Mouse (Mus musculus): ENCODE results near the gene Olfr649. TPM values are rescaled to one million over a fixed set of nuclear protein-coding genes. Genes with fewer than 3 reads are reported as not detected.

Olfr649 gene
- total RNA-seq, 2 experiments from 2014 or later: not detected

Other genes with a start within 250 kb of the Olfr649 start
- not detected for gene Olfr635, start 224.8 kb downstream of the Olfr649 start, total RNA-seq (2021)
- gene Olfr638, start 197.2 kb downstream of the Olfr649 start, total RNA-seq (2021): not detected
- not detected for gene Olfr639, start 178.7 kb downstream of the Olfr649 start, total RNA-seq (2021)
- not detected for gene Olfr640, start 170.4 kb downstream of the Olfr649 start, total RNA-seq (2021)
- gene Olfr641, start 160.5 kb downstream of the Olfr649 start, total RNA-seq (2021): not detected
- gene Olfr642, start 143.3 kb downstream of the Olfr649 start, total RNA-seq (2021): not detected
- gene 4930516K23Rik, start 134.5 kb downstream of the Olfr649 start, total RNA-seq (2021): not detected
- gene Olfr644, start 124.1 kb downstream of the Olfr649 start, total RNA-seq (2021): not detected
- not detected for gene Olfr645, start 110.5 kb downstream of the Olfr649 start, total RNA-seq (2021)
- gene Olfr646, start 91.1 kb downstream of the Olfr649 start, total RNA-seq (2021): not detected
- not detected for gene Ubqln5, start 66.2 kb downstream of the Olfr649 start, total RNA-seq (2021)
- gene Olfr643, start 58.6 kb downstream of the Olfr649 start, total RNA-seq (2021): not detected
- not detected for gene Ubqln3, start 52.7 kb downstream of the Olfr649 start, total RNA-seq (2021)
- gene Ubqlnl, start 45.4 kb downstream of the Olfr649 start, total RNA-seq (2021): not detected
- gene Olfm5, start 31.2 kb downstream of the Olfr649 start, total RNA-seq (2021): not detected
- gene Olfr648, start 12.6 kb downstream of the Olfr649 start, total RNA-seq (2021): not detected
- gene Trim6, start 22.8 kb upstream of the Olfr649 start, total RNA-seq (2021): under 1 TPM in 1 of 2 experiments, not detected in 1; 0.11 TPM
- gene Trim34a, start 48.5 kb upstream of the Olfr649 start, total RNA-seq (2021): 1 to 10 TPM; 1.0 to 1.6 TPM
- 1 to 10 TPM in 1 of 2 experiments, under 1 TPM in 1; 0.99 to 1.1 TPM for gene Trim5, start 92.1 kb upstream of the Olfr649 start, total RNA-seq (2021)
- 1 to 10 TPM; 2.1 to 3.8 TPM for gene Trim12a, start 119.5 kb upstream of the Olfr649 start, total RNA-seq (2021)
- gene Trim34b, start 133.5 kb upstream of the Olfr649 start, total RNA-seq (2021): under 1 TPM in 1 of 2 experiments, not detected in 1; 0.16 TPM
- 1 to 10 TPM; 2.5 TPM for gene Trim12c, start 157.4 kb upstream of the Olfr649 start, total RNA-seq (2021)
- gene Trim30b, start 173.9 kb upstream of the Olfr649 start, total RNA-seq (2021): not detected
- gene Trim30c, start 204.9 kb upstream of the Olfr649 start, total RNA-seq (2021): not detected

All from gastrocnemius, postnatal 25 days (tissue).